Mouse (Mus musculus): ENCODE data around the gene Prpsap1. TPM values are rescaled to one million over a fixed set of nuclear protein-coding genes. Genes with fewer than 3 reads are reported as not detected.
A peak's percentile ranks its signal among the peaks of the same experiment; 100 is the strongest.

Prpsap1 gene
- polyA plus RNA-seq, 1 experiment from 2014 or later = 138 TPM

- Histone ChIP-seq H3K4me1 (ENCODE audit: control insufficient read depth, insufficient read depth, low read length) (no peaks in the 10 kb centered on the region), H3K27ac (ENCODE audit: low read depth, low read length) (no peak overlapping the region), H3K4me2 (ENCODE audit: low read length) (no peak overlapping the region), H3K36me3 (ENCODE audit: control insufficient read depth, insufficient read depth, low read length) (peaks cover 94% of the 10 kb centered on the region), H3K9me3 (replicated peaks; ENCODE audit: control insufficient read depth, low read length) (no peaks in the 10 kb centered on the region), H3K27me3 (replicated peaks; ENCODE audit: control insufficient read depth, insufficient read depth, low read length) (no peaks in the 10 kb centered on the region), H3K4me3 (ENCODE audit: low read depth, low read length) (no peak overlapping the region), H3K9ac (ENCODE audit: low read length) (no peak overlapping the region)
- DNase-seq (ENCODE audit: low spot score) (no peak), ATAC-seq (no peak)
- WGBS = 78% methylated on average over 7 of the region's 7 CpGs
These were observed 12.2 kb downstream of the Prpsap1 start for GRCm38 (mm10) chr11:116481776-116482175.

- Histone ChIP-seq H3K36me3 (ENCODE audit: control insufficient read depth, insufficient read depth, low read length) (peaks cover 95% of the 10 kb centered on the region), H3K4me3 (ENCODE audit: low read depth, low read length) (no peak overlapping the region), H3K9ac (ENCODE audit: low read length) (no peak overlapping the region), H3K27ac (ENCODE audit: low read depth, low read length) (no peak overlapping the region), H3K27me3 (replicated peaks; ENCODE audit: control insufficient read depth, insufficient read depth, low read length) (no peaks in the 10 kb centered on the region), H3K4me1 (ENCODE audit: control insufficient read depth, insufficient read depth, low read length) (no peaks in the 10 kb centered on the region), H3K4me2 (ENCODE audit: low read length) (no peak overlapping the region), H3K9me3 (replicated peaks; ENCODE audit: control insufficient read depth, low read length) (no peaks in the 10 kb centered on the region)
- DNase-seq (ENCODE audit: low spot score) = no peak
- no peak for ATAC-seq
- WGBS = 97% methylated on average over 8 of the region's 8 CpGs
These were observed 13.0 kb downstream of the Prpsap1 start for GRCm38 (mm10) chr11:116480975-116481374.

- DNase-seq (ENCODE audit: low spot score) (no peak), ATAC-seq (no peak)
- H3K4me1 ChIP-seq (ENCODE audit: control insufficient read depth, insufficient read depth, low read length) = no peaks in the 10 kb centered on the region
- no peak overlapping the region for H3K27ac ChIP-seq (ENCODE audit: low read depth, low read length)
- peaks cover 95% of the 10 kb centered on the region for H3K36me3 ChIP-seq (ENCODE audit: control insufficient read depth, insufficient read depth, low read length)
- no peak overlapping the region for H3K4me3 ChIP-seq (ENCODE audit: low read depth, low read length)
- no peaks in the 10 kb centered on the region for H3K27me3 ChIP-seq (replicated peaks; ENCODE audit: control insufficient read depth, insufficient read depth, low read length)
- H3K9ac ChIP-seq (ENCODE audit: low read length) = no peak overlapping the region
- H3K4me2 ChIP-seq (ENCODE audit: low read length) = no peak overlapping the region
- H3K9me3 ChIP-seq (replicated peaks; ENCODE audit: control insufficient read depth, low read length) = no peaks in the 10 kb centered on the region
- WGBS = 74% methylated on average over 8 of the region's 8 CpGs
These were observed 14.2 kb downstream of the Prpsap1 start for GRCm38 (mm10) chr11:116479832-116480231.

- peaks cover 92% of the 10 kb centered on the region for H3K36me3 ChIP-seq (ENCODE audit: control insufficient read depth, insufficient read depth, low read length)
- 87% methylated on average over 7 of the region's 7 CpGs for WGBS
- H3K9ac ChIP-seq (ENCODE audit: low read length) = no peak overlapping the region
- H3K4me3 ChIP-seq (ENCODE audit: low read depth, low read length) = no peak overlapping the region
- H3K27me3 ChIP-seq (replicated peaks; ENCODE audit: control insufficient read depth, insufficient read depth, low read length) = no peaks in the 10 kb centered on the region
- H3K9me3 ChIP-seq (replicated peaks; ENCODE audit: control insufficient read depth, low read length) = no peaks in the 10 kb centered on the region
- ATAC-seq (no peak), DNase-seq (ENCODE audit: low spot score) (no peak)
- H3K4me2 ChIP-seq (ENCODE audit: low read length) = no peak overlapping the region
- no peaks in the 10 kb centered on the region for H3K4me1 ChIP-seq (ENCODE audit: control insufficient read depth, insufficient read depth, low read length)
- no peak overlapping the region for H3K27ac ChIP-seq (ENCODE audit: low read depth, low read length)
These were observed 15.0 kb downstream of the Prpsap1 start for GRCm38 (mm10) chr11:116478978-116479377.

- H3K4me1 ChIP-seq (ENCODE audit: control insufficient read depth, insufficient read depth, low read length) = no peaks in the 10 kb centered on the region
- no peak overlapping the region for H3K9ac ChIP-seq (ENCODE audit: low read length)
- H3K36me3 ChIP-seq (ENCODE audit: control insufficient read depth, insufficient read depth, low read length) = peaks cover 96% of the 10 kb centered on the region
- H3K27me3 ChIP-seq (replicated peaks; ENCODE audit: control insufficient read depth, insufficient read depth, low read length) = no peaks in the 10 kb centered on the region
- no peak for DNase-seq (ENCODE audit: low spot score)
- H3K9me3 ChIP-seq (replicated peaks; ENCODE audit: control insufficient read depth, low read length) = no peaks in the 10 kb centered on the region
- ATAC-seq = no peak
- 88% methylated on average over 15 of the region's 15 CpGs for WGBS
- H3K4me2 ChIP-seq (ENCODE audit: low read length) = no peak overlapping the region
- H3K4me3 ChIP-seq (ENCODE audit: low read depth, low read length) = no peak overlapping the region
- H3K27ac ChIP-seq (ENCODE audit: low read depth, low read length) = no peak overlapping the region
These were observed 16.7 kb downstream of the Prpsap1 start for GRCm38 (mm10) chr11:116477160-116477759.

- no peaks in the 10 kb centered on the region for H3K9me3 ChIP-seq (replicated peaks; ENCODE audit: control insufficient read depth, low read length)
- ATAC-seq (no peak), DNase-seq (ENCODE audit: low spot score) (no peak)
- H3K4me2 ChIP-seq (ENCODE audit: low read length) = no peak overlapping the region
- no peak overlapping the region for H3K4me3 ChIP-seq (ENCODE audit: low read depth, low read length)
- 90% methylated on average over 6 of the region's 6 CpGs for WGBS
- no peak overlapping the region; the same call in 1 of the 2 replicates for H3K27ac ChIP-seq (ENCODE audit: low read depth, low read length)
- no peak overlapping the region for H3K9ac ChIP-seq (ENCODE audit: low read length)
- H3K36me3 ChIP-seq (ENCODE audit: control insufficient read depth, insufficient read depth, low read length) = peaks cover 96% of the 10 kb centered on the region
- no peaks in the 10 kb centered on the region for H3K4me1 ChIP-seq (ENCODE audit: control insufficient read depth, insufficient read depth, low read length)
- H3K27me3 ChIP-seq (replicated peaks; ENCODE audit: control insufficient read depth, insufficient read depth, low read length) = no peaks in the 10 kb centered on the region
These were observed 17.3 kb downstream of the Prpsap1 start for GRCm38 (mm10) chr11:116476696-116477095.

- H3K36me3 ChIP-seq (ENCODE audit: control insufficient read depth, insufficient read depth, low read length) = peaks cover 96% of the 10 kb centered on the region
- ATAC-seq (no peak), DNase-seq (ENCODE audit: low spot score) (peak; percentile 37)
- H3K4me2 ChIP-seq (ENCODE audit: low read length) = no peak overlapping the region
- H3K4me3 ChIP-seq (ENCODE audit: low read depth, low read length) = no peak overlapping the region
- WGBS = 76% methylated on average over 10 of the region's 10 CpGs
- H3K4me1 ChIP-seq (ENCODE audit: control insufficient read depth, insufficient read depth, low read length) = no peaks in the 10 kb centered on the region
- H3K9ac ChIP-seq (ENCODE audit: low read length) = no peak overlapping the region
- no peak overlapping the region for H3K27ac ChIP-seq (ENCODE audit: low read depth, low read length)
- no peaks in the 10 kb centered on the region for H3K27me3 ChIP-seq (replicated peaks; ENCODE audit: control insufficient read depth, insufficient read depth, low read length)
- no peaks in the 10 kb centered on the region for H3K9me3 ChIP-seq (replicated peaks; ENCODE audit: control insufficient read depth, low read length)
These were observed 18.0 kb downstream of the Prpsap1 start for GRCm38 (mm10) chr11:116476041-116476440.

GRCm38 (mm10) chr11:116472275-116472674 is 21.7 kb downstream of the Prpsap1 start:
- Histone ChIP-seq H3K4me2 (ENCODE audit: low read length) (no peak overlapping the region), H3K9ac (ENCODE audit: low read length) (no peak overlapping the region), H3K9me3 (replicated peaks; ENCODE audit: control insufficient read depth, low read length) (no peaks in the 10 kb centered on the region), H3K4me1 (ENCODE audit: control insufficient read depth, insufficient read depth, low read length) (no peaks in the 10 kb centered on the region), H3K36me3 (ENCODE audit: control insufficient read depth, insufficient read depth, low read length) (peaks cover 75% of the 10 kb centered on the region), H3K27ac (ENCODE audit: low read depth, low read length) (no peak overlapping the region), H3K27me3 (replicated peaks; ENCODE audit: control insufficient read depth, insufficient read depth, low read length) (no peaks in the 10 kb centered on the region), H3K4me3 (ENCODE audit: low read depth, low read length) (no peak overlapping the region)
- WGBS = 81% methylated on average over 4 of the region's 4 CpGs
- ATAC-seq = no peak
- no peak for DNase-seq (ENCODE audit: low spot score)

- H3K4me3 ChIP-seq (ENCODE audit: low read depth, low read length) = no peak overlapping the region
- no peak overlapping the region for H3K27ac ChIP-seq (ENCODE audit: low read depth, low read length)
- DNase-seq (ENCODE audit: low spot score) (no peak), ATAC-seq (no peak)
- H3K27me3 ChIP-seq (replicated peaks; ENCODE audit: control insufficient read depth, insufficient read depth, low read length) = no peaks in the 10 kb centered on the region
- H3K4me2 ChIP-seq (ENCODE audit: low read length) = no peak overlapping the region
- H3K9ac ChIP-seq (ENCODE audit: low read length) = no peak overlapping the region
- H3K4me1 ChIP-seq (ENCODE audit: control insufficient read depth, insufficient read depth, low read length) = no peaks in the 10 kb centered on the region
- H3K9me3 ChIP-seq (replicated peaks; ENCODE audit: control insufficient read depth, low read length) = no peaks in the 10 kb centered on the region
- H3K36me3 ChIP-seq (ENCODE audit: control insufficient read depth, insufficient read depth, low read length) = peaks cover 61% of the 10 kb centered on the region
- 90% methylated on average over 4 of the region's 4 CpGs for WGBS
These were observed 23.1 kb downstream of the Prpsap1 start for GRCm38 (mm10) chr11:116470896-116471295.

All from forebrain, embryonic 14.5 days (tissue).